Mouse (Mus musculus) spleen, adult 2 months (tissue): Measurements from ENCODE around the gene Brcc3. TPM values are rescaled to one million over a fixed set of nuclear protein-coding genes. Genes with fewer than 3 reads are reported as not detected.

Experiments used
- DNase-seq, 2 experiments: peaks; one replicate each; pipeline versions ENCODE4 v3.0.0 to v3.0.0-alpha.2; 2012 to 2021; ENCODE audit warnings: low spot score in 2 of 2, low read depth in 1 of 2
- H3K27ac ChIP-seq: fragments of 200-500 bp; 2 replicates; pipeline ENCODE4 v1.5.1; 2012; ENCODE audit warnings: low read length, inconsistent platforms; ENCODE audit not compliant: insufficient read depth
- H3K27me3 ChIP-seq: fragments of 200-500 bp; 2 replicates; pipeline ENCODE4 v1.6.1; 2012; ENCODE audit warnings: mild to moderate bottlenecking, moderate library complexity, low read length, inconsistent platforms; ENCODE audit not compliant: control insufficient read depth, insufficient read depth
- H3K36me3 ChIP-seq: fragments of 200-500 bp; 2 replicates; pipeline ENCODE4 v1.6.1; 2012; ENCODE audit warnings: mild to moderate bottlenecking, low read length, inconsistent platforms; ENCODE audit not compliant: control insufficient read depth, insufficient read depth
- H3K4me1 ChIP-seq: fragments of 200-500 bp; 2 replicates; pipeline ENCODE4 v1.6.1; 2011; ENCODE audit warnings: inconsistent platforms; ENCODE audit not compliant: control insufficient read depth, insufficient read depth, insufficient read length
- H3K4me3 ChIP-seq: fragments of 200-500 bp; 2 replicates; pipeline ENCODE4 v1.5.1; 2011; ENCODE audit warnings: mild to moderate bottlenecking, inconsistent platforms; ENCODE audit not compliant: insufficient read depth, insufficient read length; ENCODE audit errors: extremely low read depth
- CTCF ChIP-seq: fragments of 200-500 bp; IDR thresholded peaks from 2 replicates; pipeline ENCODE4 v1.5.1; 2011; ENCODE audit warnings: mild to moderate bottlenecking, inconsistent platforms; ENCODE audit not compliant: insufficient read depth, insufficient read length, insufficient replicate concordance; ENCODE audit errors: extremely low read depth
- POLR2A ChIP-seq: fragments of 200-500 bp; IDR thresholded peaks from 2 replicates; pipeline ENCODE4 v1.6.1; 2011; ENCODE audit warnings: low read depth, low read length, inconsistent platforms
- WGBS: fragments of 180-500 bp; shearing (Covaris S2); methylation state at CpG from one replicate; pipeline ENCODE4 v1.1.7; 2018; 5-methylcytosine and 5-hydroxymethylcytosine counted together
- polyA plus RNA-seq: library from polyadenylated mRNA; depleted of rRNA; stranded (reverse); fragments of >200 nt; gene quantifications from 2 replicates; pipeline ENCODE4 v1.2.3, GENCODE M21; 2012; rRNA removed

The Brcc3 gene
- polyA plus RNA-seq, 1 experiment: 4.4 TPM

DNA sequence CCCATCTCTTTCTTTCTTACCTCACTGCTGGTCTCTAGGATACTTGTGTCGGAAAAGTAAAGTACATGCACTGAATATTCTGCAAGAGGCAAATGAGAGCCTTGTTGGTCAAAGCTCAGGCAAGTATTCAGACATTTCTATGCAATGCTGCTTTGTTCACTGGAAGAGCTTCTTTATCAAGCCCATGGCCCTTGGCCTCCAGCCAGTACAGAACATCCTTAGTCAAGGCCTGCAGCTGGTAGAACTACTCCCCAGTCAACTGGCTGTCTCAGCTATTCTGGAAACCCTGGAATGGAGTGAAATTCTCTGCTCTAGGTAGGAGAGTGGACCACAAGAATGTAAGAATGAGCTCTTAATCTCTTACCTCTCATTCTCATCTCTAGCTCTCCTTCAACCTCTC is 73.5 kb downstream of the Brcc3 start:
- no peak overlapping the region for H3K4me3 ChIP-seq
- no peak overlapping the region for H3K27ac ChIP-seq
- H3K27me3 ChIP-seq: no peaks in the 10 kb centered on the region
- no peaks in the 10 kb centered on the region for H3K4me1 ChIP-seq
- TF ChIP-seq POLR2A (no peak), CTCF (no peak)
- WGBS: 79% methylated on average over 1 of the region's 1 CpGs
- no peak for DNase-seq
- no peaks in the 10 kb centered on the region for H3K36me3 ChIP-seq

Other genes starting within 250 kb of the Brcc3 start
- gene Fundc2, start 34.2 kb upstream of the Brcc3 start, polyA plus RNA-seq: 2.6 and 2.8 TPM in 2 replicates
- 0.21 and 0.22 TPM in 2 replicates for gene F8, start 34.0 kb upstream of the Brcc3 start, polyA plus RNA-seq
- gene Cmc4, start within 50 bp of the Brcc3 start, polyA plus RNA-seq: 1.8 and 2.2 TPM in 2 replicates
- gene Mtcp1, start within 50 bp of the Brcc3 start, polyA plus RNA-seq: 3.6 and 3.9 TPM in 2 replicates
- gene Vbp1, start 97.7 kb downstream of the Brcc3 start, polyA plus RNA-seq: 1.4 and 1.7 TPM in 2 replicates
- gene Rab39b, start 161.6 kb downstream of the Brcc3 start, polyA plus RNA-seq: 0.09 and 0.12 TPM in 2 replicates